Mouse (Mus musculus): ENCODE data around the gene Gm28035. TPM values are rescaled to one million over a fixed set of nuclear protein-coding genes. Genes with fewer than 3 reads are reported as not detected.

The Gm28035 gene
- polyA plus RNA-seq, 1 experiment from 2014 or later, result 0.24 TPM

GRCm38 (mm10) chr2:30239777-30240176 is 590 bp upstream of the Gm28035 start:
- peaks cover 45% of the 10 kb centered on the region for H3K36me3 ChIP-seq
- H3K27me3 ChIP-seq, result no peaks in the 10 kb centered on the region
- no peaks in the 10 kb centered on the region for H3K9me3 ChIP-seq
- H3K4me1 ChIP-seq (replicated peaks), result peaks cover 58% of the 10 kb centered on the region
- H3K4me3 ChIP-seq, result peak overlapping the region; percentile 92; the same call in 1 of the 2 replicates
- peak overlapping the region; percentile 81 for H3K4me2 ChIP-seq
- no peak overlapping the region; the same call in 1 of the 2 replicates for H3K27ac ChIP-seq (replicated peaks)
- H3K9ac ChIP-seq, result peak overlapping the region; percentile 94; the same call in 1 of the 2 replicates
- ATAC-seq (ENCODE audit: low read depth), result no peak
- WGBS, result 84% methylated on average over 4 of the region's 4 CpGs

GRCm38 (mm10) chr2:30242509-30242908 is 2.1 kb downstream of the Gm28035 start:
- Histone ChIP-seq H3K4me3 (no peak overlapping the region), H3K9me3 (no peaks in the 10 kb centered on the region), H3K27me3 (no peaks in the 10 kb centered on the region), H3K27ac (replicated peaks) (peak overlapping the region; percentile 43; the same call in 1 of the 2 replicates), H3K9ac (no peak overlapping the region), H3K4me2 (no peak overlapping the region), H3K4me1 (replicated peaks) (peaks cover 51% of the 10 kb centered on the region), H3K36me3 (peaks cover 54% of the 10 kb centered on the region)
- ATAC-seq (ENCODE audit: low read depth), result no peak
- WGBS, result 24% methylated on average over 4 of the region's 4 CpGs

DNA sequence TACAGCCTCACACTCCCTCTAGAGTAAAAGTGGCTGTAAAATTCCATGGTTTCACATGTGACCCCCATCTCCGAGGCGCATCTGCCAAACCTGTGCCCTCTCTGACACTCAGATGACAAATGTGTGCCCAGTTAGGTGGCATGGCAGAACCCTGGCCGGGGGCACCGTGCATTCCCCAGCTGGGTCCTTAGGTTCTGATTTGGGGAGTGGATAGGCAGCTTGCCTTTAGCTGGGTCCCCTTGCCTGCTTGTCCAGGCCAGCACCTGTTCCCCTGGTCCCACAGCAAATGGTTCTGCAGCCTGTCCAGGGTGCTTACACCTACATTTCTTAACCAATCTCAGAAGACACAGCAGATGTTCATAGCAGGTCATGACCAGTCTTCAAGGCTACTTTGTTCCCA is 3.0 kb downstream of the Gm28035 start:
- no peak overlapping the region for H3K27ac ChIP-seq (replicated peaks)
- no peaks in the 10 kb centered on the region for H3K9me3 ChIP-seq
- H3K27me3 ChIP-seq, result no peaks in the 10 kb centered on the region
- peaks cover 49% of the 10 kb centered on the region for H3K4me1 ChIP-seq (replicated peaks)
- no peak overlapping the region for H3K9ac ChIP-seq
- ATAC-seq (ENCODE audit: low read depth), result no peak
- peaks cover 61% of the 10 kb centered on the region for H3K36me3 ChIP-seq
- WGBS, result 86% methylated on average over 4 of the region's 4 CpGs
- no peak overlapping the region for H3K4me2 ChIP-seq
- H3K4me3 ChIP-seq, result no peak overlapping the region

DNA sequence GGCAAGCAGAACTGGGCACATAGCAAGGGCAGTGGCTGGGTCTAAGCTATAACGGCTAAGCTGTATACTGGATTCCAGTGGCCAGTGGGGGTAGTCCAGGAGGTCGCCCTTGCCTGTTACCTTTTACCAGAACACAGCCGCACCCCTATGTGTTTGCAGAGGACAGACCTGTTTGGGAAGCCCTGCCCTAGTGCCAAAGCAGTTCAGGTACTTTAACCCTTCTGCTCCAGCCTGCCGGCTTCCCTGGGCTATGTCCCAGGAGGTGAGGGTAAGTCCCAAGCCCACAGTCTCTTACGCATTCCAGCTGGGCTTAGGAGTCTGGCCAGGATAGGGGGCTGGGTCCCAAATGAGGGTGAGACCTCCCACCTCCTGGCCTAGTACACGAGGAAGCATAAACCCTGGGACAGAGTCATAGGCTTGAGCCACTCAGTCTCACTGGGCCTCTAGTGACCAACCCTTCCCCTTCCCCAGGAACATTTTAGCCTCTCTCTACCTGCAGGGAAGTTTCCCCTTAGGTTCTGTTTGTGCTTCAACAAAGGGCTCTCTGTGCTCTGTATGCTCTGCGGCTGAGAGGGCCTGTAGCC is 4.3 kb downstream of the Gm28035 start:
- Histone ChIP-seq H3K27me3 (no peaks in the 10 kb centered on the region), H3K27ac (replicated peaks) (no peak overlapping the region), H3K4me2 (no peak overlapping the region), H3K9ac (no peak overlapping the region), H3K9me3 (no peaks in the 10 kb centered on the region), H3K4me1 (replicated peaks) (peaks cover 37% of the 10 kb centered on the region), H3K4me3 (no peak overlapping the region), H3K36me3 (peaks cover 74% of the 10 kb centered on the region)
- 79% methylated on average over 7 of the region's 7 CpGs for WGBS
- ATAC-seq (ENCODE audit: low read depth), result no peak

GRCm38 (mm10) chr2:30247036-30247435 is 6.7 kb downstream of the Gm28035 start:
- Histone ChIP-seq H3K9ac (no peak overlapping the region), H3K9me3 (no peaks in the 10 kb centered on the region), H3K36me3 (peaks cover 73% of the 10 kb centered on the region), H3K4me2 (no peak overlapping the region), H3K4me3 (no peak overlapping the region), H3K27ac (replicated peaks) (no peak overlapping the region), H3K27me3 (no peaks in the 10 kb centered on the region), H3K4me1 (replicated peaks) (peaks cover 23% of the 10 kb centered on the region)
- 94% methylated on average over 5 of the region's 5 CpGs for WGBS
- ATAC-seq (ENCODE audit: low read depth), result no peak

- Histone ChIP-seq H3K4me3 (no peak overlapping the region), H3K27me3 (no peaks in the 10 kb centered on the region), H3K4me2 (no peak overlapping the region), H3K9me3 (no peaks in the 10 kb centered on the region), H3K4me1 (replicated peaks) (peaks cover 22% of the 10 kb centered on the region), H3K9ac (no peak overlapping the region), H3K36me3 (peaks cover 74% of the 10 kb centered on the region), H3K27ac (replicated peaks) (no peak overlapping the region)
- ATAC-seq (ENCODE audit: low read depth), result no peak
- WGBS, result 71% methylated on average over 4 of the region's 4 CpGs
Observed at GRCm38 (mm10) chr2:30247681-30248080, 7.3 kb downstream of the Gm28035 start.

DNA sequence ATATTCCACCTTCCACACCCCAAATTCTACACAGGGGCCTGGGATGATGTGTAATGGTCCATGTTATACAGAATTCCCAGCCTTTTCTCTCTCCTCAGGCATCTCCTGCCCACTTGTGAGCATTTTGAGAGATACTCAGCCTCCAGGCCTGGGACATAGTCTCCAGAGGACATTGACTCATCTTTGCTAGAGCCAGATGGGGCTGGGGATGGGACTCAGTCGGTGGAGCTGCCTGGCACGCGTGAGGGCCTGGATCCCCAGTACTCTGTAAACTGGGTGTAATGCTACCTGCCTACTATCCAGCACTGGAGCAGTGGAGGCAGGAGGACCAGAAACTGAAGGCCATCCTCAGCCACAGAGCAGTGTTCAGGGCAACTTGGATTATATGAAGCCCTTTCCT is 8.8 kb downstream of the Gm28035 start:
- no peak overlapping the region for H3K27ac ChIP-seq (replicated peaks)
- no peaks in the 10 kb centered on the region for H3K9me3 ChIP-seq
- 86% methylated on average over 3 of the region's 3 CpGs for WGBS
- no peaks in the 10 kb centered on the region for H3K27me3 ChIP-seq
- peaks cover 15% of the 10 kb centered on the region for H3K4me1 ChIP-seq (replicated peaks)
- no peak for ATAC-seq (ENCODE audit: low read depth)
- H3K36me3 ChIP-seq, result peaks cover 66% of the 10 kb centered on the region
- no peak overlapping the region for H3K4me2 ChIP-seq
- H3K9ac ChIP-seq, result no peak overlapping the region
- H3K4me3 ChIP-seq, result no peak overlapping the region

GRCm38 (mm10) chr2:30250166-30251128 is 10.1 kb downstream of the Gm28035 start:
- H3K27me3 ChIP-seq, result no peaks in the 10 kb centered on the region
- peaks cover 64% of the 10 kb centered on the region for H3K36me3 ChIP-seq

GRCm38 (mm10) chr2:30251417-30252104 is 11.2 kb downstream of the Gm28035 start:
- Histone ChIP-seq H3K4me3 (no peak overlapping the region), H3K27ac (replicated peaks) (no peak overlapping the region), H3K9me3 (no peaks in the 10 kb centered on the region), H3K36me3 (peaks cover 69% of the 10 kb centered on the region), H3K4me2 (no peak overlapping the region), H3K9ac (0 out of 2 replicates have a peak overlapping the region, but pooled peaks have one; percentile 5), H3K4me1 (replicated peaks) (peaks cover 12% of the 10 kb centered on the region), H3K27me3 (no peaks in the 10 kb centered on the region)
- ATAC-seq (ENCODE audit: low read depth), result 0 out of 2 replicates have a peak, but pooled peaks have one; percentile 53
- WGBS, result 84% methylated on average over 5 of the region's 5 CpGs

More at GRCm38 (mm10) chr2:30250166-30251128, 10.1 kb downstream of the Gm28035 start:
- Histone ChIP-seq H3K9me3 (no peaks in the 10 kb centered on the region), H3K27ac (replicated peaks) (no peak overlapping the region), H3K4me1 (replicated peaks) (peaks cover 12% of the 10 kb centered on the region), H3K4me2 (no peak overlapping the region), H3K4me3 (no peak overlapping the region), H3K9ac (no peak overlapping the region)
- no peak for ATAC-seq (ENCODE audit: low read depth)
- 88% methylated on average over 10 of the region's 10 CpGs for WGBS

- Histone ChIP-seq H3K27me3 (no peaks in the 10 kb centered on the region), H3K9ac (no peak overlapping the region), H3K9me3 (no peaks in the 10 kb centered on the region), H3K36me3 (peaks cover 79% of the 10 kb centered on the region), H3K4me1 (replicated peaks) (peaks cover 12% of the 10 kb centered on the region), H3K4me3 (no peak overlapping the region), H3K27ac (replicated peaks) (no peak overlapping the region), H3K4me2 (no peak overlapping the region)
- WGBS, result 87% methylated on average over 3 of the region's 3 CpGs
- no peak for ATAC-seq (ENCODE audit: low read depth)
Observed at GRCm38 (mm10) chr2:30252521-30252920, 12.2 kb downstream of the Gm28035 start.

GRCm38 (mm10) chr2:30253809-30254208 is 13.4 kb downstream of the Gm28035 start:
- 84% methylated on average over 5 of the region's 5 CpGs for WGBS
- Histone ChIP-seq H3K9ac (no peak overlapping the region), H3K4me3 (no peak overlapping the region), H3K27ac (replicated peaks) (no peak overlapping the region), H3K4me2 (no peak overlapping the region), H3K4me1 (replicated peaks) (peaks cover 17% of the 10 kb centered on the region), H3K27me3 (no peaks in the 10 kb centered on the region), H3K36me3 (peaks cover 81% of the 10 kb centered on the region), H3K9me3 (no peaks in the 10 kb centered on the region)
- ATAC-seq (ENCODE audit: low read depth), result no peak

Data from neural tube, embryonic 13.5 days (tissue).